ENCODE assay signal across 8 mouse cellular contexts in the genomic region with DNA sequence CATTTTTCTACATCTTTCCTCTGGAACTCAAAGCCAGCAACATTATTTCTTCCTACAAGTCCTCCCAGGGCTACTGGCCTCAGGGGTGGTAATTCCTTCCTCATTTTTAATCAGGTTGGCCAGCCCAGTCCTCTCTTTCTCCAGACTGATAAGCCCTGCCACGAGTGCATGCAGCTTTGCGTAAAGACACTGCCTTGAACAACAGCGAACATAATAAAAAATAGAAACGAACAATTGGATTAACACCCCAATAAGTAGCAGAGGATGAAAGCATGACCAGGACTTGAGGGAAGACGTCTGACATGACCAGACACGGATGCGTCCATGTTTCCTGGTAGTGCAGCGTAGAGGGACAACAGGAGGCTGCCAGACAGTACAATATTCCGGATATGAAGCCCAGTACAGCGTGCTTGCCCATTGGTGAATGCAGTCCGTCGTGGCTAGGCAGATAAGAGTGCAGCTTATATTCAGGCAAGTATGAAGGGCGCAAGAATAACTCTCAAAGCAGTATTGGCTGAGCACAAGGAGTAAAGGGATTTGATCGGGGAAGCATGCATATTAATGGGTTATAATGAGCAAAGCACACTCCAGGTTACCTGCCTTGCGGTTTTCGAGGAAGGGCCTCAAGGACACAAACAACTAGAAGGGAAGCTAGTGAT. TPM values are rescaled to one million over a fixed set of nuclear protein-coding genes. Genes with fewer than 3 reads are reported as not detected.
DNase-seq lines count a peak whose midpoint lies in the region; ATAC-seq and TF ChIP-seq lines count a peak whose summit lies in the region.

No protein-coding gene starts in this region.

- H3K9me3 ChIP-seq in heart, postnatal 0 days (replicated peaks; ENCODE audit: control insufficient read depth, low read length) = no peaks in the 10 kb centered on the region

- peak overlapping the region; percentile 77 for H3K4me2 ChIP-seq in heart, postnatal 0 days (ENCODE audit: low read depth, low read length)

- H3K9ac ChIP-seq in heart, postnatal 0 days (replicated peaks; ENCODE audit: low read depth, low read length) = 0 out of 2 replicates have a peak overlapping the region, but pooled peaks have one; percentile 11

- ATAC-seq in heart, postnatal 0 days (ENCODE audit: insufficient read depth, low read depth) = no peak
- peak; percentile 34 for ATAC-seq in megakaryocyte progenitor cell, adult 5-6 weeks (replicated peaks; ENCODE audit: poor library complexity)

- peak overlapping the region; percentile 82 for H3K4me3 ChIP-seq in heart, postnatal 0 days (ENCODE audit: low read depth, low read length)

- TF ChIP-seq CTCF in heart, postnatal 0 days (IDR thresholded peaks at IDR 0.05; ENCODE audit: low read depth) = no peak

- H3K36me3 ChIP-seq in heart, postnatal 0 days (replicated peaks; ENCODE audit: control insufficient read depth, insufficient read depth, low read length) = no peaks in the 10 kb centered on the region

- H3K4me1 ChIP-seq in heart, postnatal 0 days (ENCODE audit: control insufficient read depth, insufficient read depth) = peaks cover 12% of the 10 kb centered on the region

- no peak for TF ChIP-seq EP300 in heart, postnatal 0 days (IDR thresholded peaks at IDR 0.05; ENCODE audit: low read depth)

- peak; percentile 93 for DNase-seq in heart, adult 11 months
- DNase-seq in heart, adult 9 months (ENCODE audit: low spot score in 2 of 2) = no peak
- DNase-seq in MEL-GATA-1-ER (ENCODE audit: extremely low read depth, low read depth) = peak; percentile 91
- peak; percentile 20 for DNase-seq in heart, postnatal 0 days (ENCODE audit: low spot score)
- no peak for DNase-seq in thymus, postnatal 0 days (ENCODE audit: low spot score)
- no peak for DNase-seq in layer of hippocampus, adult 18-20 months (ENCODE audit: low spot score in 2 of 2)
- no peak for DNase-seq in lung, postnatal 25 days (ENCODE audit: low spot score)

- H3K27ac ChIP-seq in heart, postnatal 0 days (ENCODE audit: low read depth) = peak overlapping the region; percentile 45; the same call in 1 of the 2 replicates

- H3K27me3 ChIP-seq in heart, postnatal 0 days (ENCODE audit: control insufficient read depth, insufficient read depth, low read length) = no peaks in the 10 kb centered on the region

- WGBS in heart, postnatal 0 days = 21% methylated on average over 16 of the region's 16 CpGs

RNA-seq across cellular contexts. Expression of a gene that starts 0.9 kb away (rescaled TPM):
- 19.2 and 27.0 TPM in 2 replicates for total RNA-seq in heart, postnatal 0 days (2014; rRNA removed; ENCODE audit: low replicate concordance)
- 5.1 and 5.4 TPM in 2 replicates for polyA plus RNA-seq in heart, postnatal 0 days (2015; fragmentation: Nextera tagmentation; extraction: Ambion mirVana)
- 15.9 and 16.7 TPM in 2 replicates for total RNA-seq in megakaryocyte progenitor cell, adult 5-6 weeks (2015)
- 27.2 and 32.9 TPM in 2 replicates for total RNA-seq in megakaryocyte progenitor cell, adult 5-6 weeks (2017)
- polyA plus RNA-seq in thymus, postnatal 0 days (2015; fragmentation: Nextera tagmentation; extraction: Ambion mirVana) = 24.1 and 26.0 TPM in 2 replicates
- 10 to 100 TPM; 11.8 to 12.2 TPM for total RNA-seq in layer of hippocampus, adult 18-20 months (2021)

Comparison
In these comparisons a context has a peak if more than half of its experiments do, and no peak if none do; other contexts are left out.
1. DNase-seq: peak in heart, adult 11 months (single experiment), MEL-GATA-1-ER (single experiment) and heart, postnatal 0 days (single experiment); none in heart, adult 9 months (0 of 2), thymus, postnatal 0 days (single experiment), layer of hippocampus, adult 18-20 months (0 of 2) and lung, postnatal 25 days (single experiment).